Mouse (Mus musculus) hindbrain, embryonic 16.5 days (tissue): ENCODE measurements at regions not wholly inside any gene's neighbourhood (a gene's known extent, or its start where the extent isn't known, plus 50 kb on each side); places are given as distances from the start of the nearest gene placed in this dataset.
"Not testable (repeated sequence)": the region's sequence is repeated elsewhere in the genome, so short reads cannot be mapped to it uniquely, and the experiment has no call there.

Experiments used
- ATAC-seq: fragments of 200-750 bp; cut with Nextera tagmentation; 2 replicates; pipeline ENCODE4 v1.8.0; 2017; ENCODE audit warnings: moderate TSS enrichment, moderate library complexity
- H3K27ac ChIP-seq: fragments of 300-500 bp; sonication (generic); 2 replicates; pipeline ENCODE4 v1.5.1; 2014; ENCODE audit warnings: low read depth, mild to moderate bottlenecking, control low read depth, low read length, moderate library complexity
- H3K27me3 ChIP-seq: fragments of 300-500 bp; sonication (generic); replicated peaks from 2 replicates; pipeline ENCODE4 v1.6.1; 2014; ENCODE audit warnings: low read length; ENCODE audit not compliant: control insufficient read depth, insufficient read depth
- H3K36me3 ChIP-seq: fragments of 300-500 bp; sonication (generic); 2 replicates; pipeline ENCODE4 v1.6.1; 2014; ENCODE audit warnings: mild to moderate bottlenecking, low read length, moderate library complexity, mixed read lengths; ENCODE audit not compliant: control insufficient read depth, insufficient read depth
- H3K4me1 ChIP-seq: fragments of 300-500 bp; sonication (generic); 2 replicates; pipeline ENCODE4 v1.6.1; 2014; ENCODE audit warnings: low read depth, low read length; ENCODE audit not compliant: control insufficient read depth, insufficient read depth
- H3K4me2 ChIP-seq: fragments of 300-500 bp; sonication (generic); 2 replicates; pipeline ENCODE4 v1.6.1; 2014; ENCODE audit warnings: mild to moderate bottlenecking, low read length, control low read depth, moderate library complexity
- H3K4me3 ChIP-seq: fragments of 300-500 bp; sonication (generic); 2 replicates; pipeline ENCODE4 v1.5.1; 2014; ENCODE audit warnings: mild to moderate bottlenecking, low read length, control low read depth, moderate library complexity
- H3K9ac ChIP-seq: fragments of 300-500 bp; sonication (generic); 2 replicates; pipeline ENCODE4 v1.6.1; 2014; ENCODE audit warnings: low read depth, mild to moderate bottlenecking, control low read depth, low read length, moderate library complexity
- H3K9me3 ChIP-seq: fragments of 300-500 bp; sonication (generic); 2 replicates; pipeline ENCODE4 v1.6.1; 2014; ENCODE audit warnings: mild to moderate bottlenecking, low read length, moderate library complexity; ENCODE audit not compliant: control insufficient read depth
- WGBS: fragments of 180-500 bp; shearing (Covaris S2); extraction: QIAGEN DNeasy Blood & Tissue Kit; methylation state at CpG from one replicate; pipeline ENCODE4 v1.1.7; 2014; 5-methylcytosine and 5-hydroxymethylcytosine counted together

GRCm38 (mm10) chr1:43317076-43317871 lies 120.5 kb upstream of the Fhl2 start:
- Histone ChIP-seq H3K36me3 (no peaks in the 10 kb centered on the region), H3K4me1 (no peaks in the 10 kb centered on the region; the same call in 1 of the 2 replicates), H3K4me3 (no peak overlapping the region), H3K4me2 (no peak overlapping the region), H3K27ac (peak overlapping the region; percentile 49; the same call in 1 of the 2 replicates), H3K9ac (no peak overlapping the region), H3K27me3 (no peaks in the 10 kb centered on the region), H3K9me3 (no peaks in the 10 kb centered on the region)
- WGBS = 37% methylated on average over 3 of the region's 3 CpGs
- ATAC-seq = peak; percentile 93

- H3K4me2 ChIP-seq, H3K9me3 ChIP-seq, H3K36me3 ChIP-seq, H3K27ac ChIP-seq, H3K4me1 ChIP-seq, H3K4me3 ChIP-seq, ATAC-seq, H3K9ac ChIP-seq, H3K27me3 ChIP-seq: not testable (repeated sequence)
- 96% methylated on average over 10 of the region's 10 CpGs for WGBS
Observed at GRCm38 (mm10) chr1:43333488-43333887, 110.9 kb upstream of the Nck2 start.

GRCm38 (mm10) chr1:43337168-43337784 lies 107.1 kb upstream of the Nck2 start:
- H3K9me3 ChIP-seq = no peaks in the 10 kb centered on the region
- no peak overlapping the region for H3K9ac ChIP-seq
- H3K27me3 ChIP-seq = no peaks in the 10 kb centered on the region
- ATAC-seq = no peak
- H3K36me3 ChIP-seq = no peaks in the 10 kb centered on the region
- WGBS = 75% methylated on average over 3 of the region's 3 CpGs
- no peak overlapping the region for H3K4me2 ChIP-seq
- H3K4me3 ChIP-seq = no peak overlapping the region
- H3K4me1 ChIP-seq = no peaks in the 10 kb centered on the region
- H3K27ac ChIP-seq = no peak overlapping the region

- no peak overlapping the region for H3K27ac ChIP-seq
Observed at GRCm38 (mm10) chr1:43338096-43338915, 106.1 kb upstream of the Nck2 start.

GRCm38 (mm10) chr1:43342848-43343247 lies 101.5 kb upstream of the Nck2 start:
- H3K4me1 ChIP-seq = no peaks in the 10 kb centered on the region
- no peak overlapping the region for H3K4me2 ChIP-seq
- H3K9me3 ChIP-seq = no peaks in the 10 kb centered on the region
- ATAC-seq = no peak
- no peaks in the 10 kb centered on the region for H3K27me3 ChIP-seq
- no peak overlapping the region for H3K9ac ChIP-seq
- H3K27ac ChIP-seq = no peak overlapping the region
- no peaks in the 10 kb centered on the region for H3K36me3 ChIP-seq
- no peak overlapping the region for H3K4me3 ChIP-seq
- 88% methylated on average over 2 of the region's 2 CpGs for WGBS

More at GRCm38 (mm10) chr1:43338096-43338915, 106.1 kb upstream of the Nck2 start:
- no peak overlapping the region for H3K9ac ChIP-seq
- no peaks in the 10 kb centered on the region for H3K36me3 ChIP-seq
- H3K4me3 ChIP-seq = no peak overlapping the region
- H3K4me2 ChIP-seq = no peak overlapping the region
- no peaks in the 10 kb centered on the region for H3K27me3 ChIP-seq
- 74% methylated on average over 6 of the region's 6 CpGs for WGBS
- no peaks in the 10 kb centered on the region for H3K4me1 ChIP-seq
- no peaks in the 10 kb centered on the region for H3K9me3 ChIP-seq
- no peak for ATAC-seq

GRCm38 (mm10) chr1:43343410-43343809 lies 101.0 kb upstream of the Nck2 start:
- WGBS = 85% methylated on average over 2 of the region's 2 CpGs

GRCm38 (mm10) chr1:43344001-43344400 lies 100.4 kb upstream of the Nck2 start:
- H3K9me3 ChIP-seq = no peaks in the 10 kb centered on the region
- no peak for ATAC-seq

More at GRCm38 (mm10) chr1:43343410-43343809, 101.0 kb upstream of the Nck2 start:
- no peak overlapping the region for H3K9ac ChIP-seq
- H3K27ac ChIP-seq = no peak overlapping the region
- H3K4me2 ChIP-seq = no peak overlapping the region
- no peaks in the 10 kb centered on the region for H3K4me1 ChIP-seq
- no peaks in the 10 kb centered on the region for H3K9me3 ChIP-seq
- no peak for ATAC-seq
- H3K4me3 ChIP-seq = no peak overlapping the region
- no peaks in the 10 kb centered on the region for H3K27me3 ChIP-seq
- no peaks in the 10 kb centered on the region for H3K36me3 ChIP-seq

GRCm38 (mm10) chr1:43347152-43347551 lies 97.2 kb upstream of the Nck2 start:
- H3K4me3 ChIP-seq = no peak overlapping the region
- H3K4me2 ChIP-seq = no peak overlapping the region
- H3K27ac ChIP-seq = no peak overlapping the region
- no peaks in the 10 kb centered on the region for H3K27me3 ChIP-seq
- H3K9ac ChIP-seq = no peak overlapping the region
- H3K9me3 ChIP-seq = no peaks in the 10 kb centered on the region
- WGBS = 66% methylated on average over 4 of the region's 4 CpGs
- ATAC-seq = peak; percentile 81
- H3K4me1 ChIP-seq = no peaks in the 10 kb centered on the region; the same call in 1 of the 2 replicates
- no peaks in the 10 kb centered on the region for H3K36me3 ChIP-seq

More at GRCm38 (mm10) chr1:43344001-43344400, 100.4 kb upstream of the Nck2 start:
- Histone ChIP-seq H3K9ac (no peak overlapping the region), H3K4me2 (no peak overlapping the region), H3K36me3 (no peaks in the 10 kb centered on the region), H3K4me1 (no peaks in the 10 kb centered on the region), H3K4me3 (no peak overlapping the region), H3K27me3 (no peaks in the 10 kb centered on the region), H3K27ac (no peak overlapping the region)
- 70% methylated on average over 5 of the region's 5 CpGs for WGBS

GRCm38 (mm10) chr1:43349966-43350365 lies 94.4 kb upstream of the Nck2 start:
- no peak overlapping the region for H3K4me2 ChIP-seq
- no peak; the same call in 1 of the 2 replicates for ATAC-seq
- H3K36me3 ChIP-seq = no peaks in the 10 kb centered on the region
- no peaks in the 10 kb centered on the region; the same call in 1 of the 2 replicates for H3K4me1 ChIP-seq
- no peak overlapping the region for H3K27ac ChIP-seq
- 40% methylated on average over 3 of the region's 3 CpGs for WGBS
- no peaks in the 10 kb centered on the region for H3K27me3 ChIP-seq
- H3K9ac ChIP-seq = no peak overlapping the region
- no peak overlapping the region for H3K4me3 ChIP-seq
- H3K9me3 ChIP-seq = no peaks in the 10 kb centered on the region
